Mouse (Mus musculus): Measurements from ENCODE around the gene Ccdc114. TPM values are rescaled to one million over a fixed set of nuclear protein-coding genes. Genes with fewer than 3 reads are reported as not detected.
"Not testable (repeated sequence)": the region's sequence is repeated elsewhere in the genome, so short reads cannot be mapped to it uniquely, and the experiment has no call there.

Ccdc114 gene
- total and polyA plus RNA-seq, 2 experiments from 2014 or later = 7.5 to 7.8 TPM

- peak; percentile 2; the same call in 1 of the 2 replicates for ATAC-seq
- Histone ChIP-seq H3K4me3 (ENCODE audit: low read length) (peak overlapping the region; percentile 50), H3K36me3 (ENCODE audit: insufficient read depth, low read length) (no peaks in the 10 kb centered on the region), H3K9ac (replicated peaks; ENCODE audit: low read length) (no peak overlapping the region), H3K27me3 (ENCODE audit: insufficient read depth, low read length) (no peaks in the 10 kb centered on the region), H3K27ac (no peak overlapping the region), H3K4me2 (ENCODE audit: low read depth, low read length) (peak overlapping the region; percentile 92), H3K4me1 (ENCODE audit: insufficient read depth, low read length) (peaks cover 8% of the 10 kb centered on the region; the same call in 1 of the 2 replicates), H3K9me3 (ENCODE audit: low read length) (no peaks in the 10 kb centered on the region)
- 73% methylated on average over 6 of the region's 6 CpGs for WGBS
- no peak for TF ChIP-seq CTCF (IDR thresholded peaks at IDR 0.05; ENCODE audit: low read depth)
- DNase-seq (ENCODE audit: low spot score) = no peak
Observed at GRCm38 (mm10) chr7:45895931-45896516, 27.8 kb upstream of the Ccdc114 start.

- WGBS = 1% methylated on average over 39 of the region's 40 CpGs
- no peak for TF ChIP-seq CTCF (IDR thresholded peaks at IDR 0.05; ENCODE audit: low read depth)
- DNase-seq (ENCODE audit: low spot score) = peak; percentile 100
- Histone ChIP-seq H3K27me3 (ENCODE audit: insufficient read depth, low read length) (no peaks in the 10 kb centered on the region), H3K9me3 (ENCODE audit: low read length) (no peaks in the 10 kb centered on the region), H3K4me2 (ENCODE audit: low read depth, low read length) (peak within 1 kb of the TSS; percentile 92), H3K36me3 (ENCODE audit: insufficient read depth, low read length) (no peaks in the 10 kb centered on the region), H3K4me1 (ENCODE audit: insufficient read depth, low read length) (peaks cover 8% of the 10 kb centered on the region; the same call in 1 of the 2 replicates), H3K27ac (peak within 1 kb of the TSS; percentile 82), H3K9ac (replicated peaks; ENCODE audit: low read length) (peak within 1 kb of the TSS; percentile 63), H3K4me3 (ENCODE audit: low read length) (peak within 1 kb of the TSS; percentile 50)
- peak; percentile 94 for ATAC-seq
Observed at GRCm38 (mm10) chr7:45896517-45897257, 27.2 kb upstream of the Ccdc114 start, which contains the start of the genes Syngr4 and Tmem143. TSS of gene Syngr4 (minus strand) at chr7:45896714. TSS of gene Tmem143 (plus strand) at chr7:45896941.

- H3K9me3 ChIP-seq (ENCODE audit: low read length) = no peaks in the 10 kb centered on the region
- H3K36me3 ChIP-seq (ENCODE audit: insufficient read depth, low read length) = no peaks in the 10 kb centered on the region
- peak overlapping the region; percentile 63 for H3K9ac ChIP-seq (replicated peaks; ENCODE audit: low read length)
- peaks cover 8% of the 10 kb centered on the region; the same call in 1 of the 2 replicates for H3K4me1 ChIP-seq (ENCODE audit: insufficient read depth, low read length)
- peak overlapping the region; percentile 50 for H3K4me3 ChIP-seq (ENCODE audit: low read length)
- WGBS = under 1% methylated on average over 19 of the region's 19 CpGs
- peak; percentile 67 for ATAC-seq
- 0 out of 2 replicates have a peak, but pooled peaks have one; percentile 15 for TF ChIP-seq CTCF (IDR thresholded peaks at IDR 0.05; ENCODE audit: low read depth)
- H3K4me2 ChIP-seq (ENCODE audit: low read depth, low read length) = peak overlapping the region; percentile 92
- peak; percentile 57 for DNase-seq (ENCODE audit: low spot score)
- H3K27ac ChIP-seq = peak overlapping the region; percentile 82
- no peaks in the 10 kb centered on the region for H3K27me3 ChIP-seq (ENCODE audit: insufficient read depth, low read length)
Observed at GRCm38 (mm10) chr7:45897258-45897757, 26.6 kb upstream of the Ccdc114 start.

DNA sequence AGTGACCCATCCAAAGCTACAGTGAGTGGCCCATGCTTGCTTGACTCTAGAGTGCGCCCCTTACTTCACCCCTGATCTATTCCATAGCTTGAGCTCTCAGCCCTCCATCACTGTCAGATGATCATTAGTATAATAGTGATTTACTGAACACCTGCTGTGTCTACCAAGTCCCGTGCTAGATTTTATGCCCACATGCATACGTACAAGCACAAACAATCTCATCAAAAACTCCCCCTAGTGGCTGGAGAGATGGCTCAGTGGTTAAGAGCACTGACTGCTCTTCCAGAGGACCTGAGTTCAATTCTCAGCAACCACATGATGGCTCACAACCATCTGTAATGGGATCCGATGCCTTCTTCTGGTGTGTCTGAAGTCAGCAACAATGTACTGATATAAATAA, 25.7 kb upstream of the Ccdc114 start:
- ATAC-seq; H3K27me3 ChIP-seq (ENCODE audit: insufficient read depth, low read length); H3K36me3 ChIP-seq (ENCODE audit: insufficient read depth, low read length); H3K4me3 ChIP-seq (ENCODE audit: low read length); H3K4me1 ChIP-seq (ENCODE audit: insufficient read depth, low read length); H3K9me3 ChIP-seq (ENCODE audit: low read length); H3K9ac ChIP-seq (replicated peaks; ENCODE audit: low read length): not testable (repeated sequence)
- 52% methylated on average over 4 of the region's 4 CpGs for WGBS
- Histone ChIP-seq H3K4me2 (ENCODE audit: low read depth, low read length) (peak overlapping the region; percentile 92), H3K27ac (peak overlapping the region; percentile 82; the same call in 1 of the 2 replicates)
- peak; percentile 49 for TF ChIP-seq CTCF (IDR thresholded peaks at IDR 0.05; ENCODE audit: low read depth)
- DNase-seq (ENCODE audit: low spot score) = peak; percentile 56

- WGBS = 54% methylated on average over 5 of the region's 5 CpGs
Observed at GRCm38 (mm10) chr7:45901562-45901961, 22.3 kb upstream of the Ccdc114 start.

GRCm38 (mm10) chr7:45902481-45903002, 21.3 kb upstream of the Ccdc114 start:
- Histone ChIP-seq H3K27me3 (ENCODE audit: insufficient read depth, low read length) (no peaks in the 10 kb centered on the region), H3K36me3 (ENCODE audit: insufficient read depth, low read length) (no peaks in the 10 kb centered on the region), H3K4me2 (ENCODE audit: low read depth, low read length) (no peak overlapping the region), H3K4me1 (ENCODE audit: insufficient read depth, low read length) (peaks cover 4% of the 10 kb centered on the region; the same call in 1 of the 2 replicates), H3K4me3 (ENCODE audit: low read length) (no peak overlapping the region), H3K27ac (no peak overlapping the region), H3K9ac (replicated peaks; ENCODE audit: low read length) (no peak overlapping the region), H3K9me3 (ENCODE audit: low read length) (no peaks in the 10 kb centered on the region)
- WGBS = 81% methylated on average over 10 of the region's 12 CpGs
- no peak for DNase-seq (ENCODE audit: low spot score)
- no peak for TF ChIP-seq CTCF (IDR thresholded peaks at IDR 0.05; ENCODE audit: low read depth)
- no peak for ATAC-seq

More at GRCm38 (mm10) chr7:45901562-45901961, 22.3 kb upstream of the Ccdc114 start:
- ATAC-seq = no peak
- Histone ChIP-seq H3K27me3 (ENCODE audit: insufficient read depth, low read length) (no peaks in the 10 kb centered on the region), H3K4me3 (ENCODE audit: low read length) (no peak overlapping the region), H3K36me3 (ENCODE audit: insufficient read depth, low read length) (no peaks in the 10 kb centered on the region), H3K9me3 (ENCODE audit: low read length) (no peaks in the 10 kb centered on the region), H3K4me2 (ENCODE audit: low read depth, low read length) (no peak overlapping the region), H3K27ac (no peak overlapping the region), H3K4me1 (ENCODE audit: insufficient read depth, low read length) (peaks cover 8% of the 10 kb centered on the region; the same call in 1 of the 2 replicates), H3K9ac (replicated peaks; ENCODE audit: low read length) (no peak overlapping the region)
- peak; percentile 10 for DNase-seq (ENCODE audit: low spot score)
- TF ChIP-seq CTCF (IDR thresholded peaks at IDR 0.05; ENCODE audit: low read depth) = no peak

All from hindbrain, postnatal 0 days (tissue).